Mouse (Mus musculus): ENCODE data around the gene Six5. TPM values are rescaled to one million over a fixed set of nuclear protein-coding genes. Genes with fewer than 3 reads are reported as not detected.

The Six5 gene
- 1.5 and 2.5 TPM in 2 replicates for polyA plus RNA-seq (2014; fragmentation: Nextera tagmentation; extraction: Ambion mirVana)

DNA sequence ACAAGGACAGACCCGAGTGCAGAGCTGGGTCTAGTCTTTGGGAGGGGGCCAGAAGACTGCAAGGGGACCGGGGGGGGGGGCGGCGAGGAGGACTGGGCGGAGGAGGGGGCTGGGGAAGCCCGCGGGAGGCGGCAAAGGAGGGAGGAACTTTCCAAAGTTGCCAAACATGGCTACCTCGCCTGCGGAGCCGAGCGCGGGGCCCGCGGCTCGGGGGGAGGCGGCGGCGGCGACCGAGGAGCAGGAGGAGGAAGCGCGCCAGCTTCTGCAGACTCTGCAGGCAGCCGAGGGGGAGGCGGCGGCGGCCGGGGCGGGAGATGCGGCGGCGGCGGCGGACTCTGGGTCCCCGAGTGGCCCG lies at the start of gene Six5:
Gene Six5, plus strand, starts transcription at position 124 of the 355 bp plus-strand sequence.
- Histone ChIP-seq H3K4me3 (replicated peaks; ENCODE audit: low read depth, low read length) (peak within 1 kb of the TSS; percentile 50), H3K9ac (replicated peaks; ENCODE audit: low read length) (peak within 1 kb of the TSS; percentile 54), H3K27ac (replicated peaks; ENCODE audit: low read depth, low read length) (peak within 1 kb of the TSS; percentile 75), H3K9me3 (ENCODE audit: control insufficient read depth, low read length) (no peaks in the 10 kb centered on the region), H3K4me1 (ENCODE audit: control insufficient read depth, insufficient read depth, low read length) (peaks cover 24% of the 10 kb centered on the region), H3K4me2 (ENCODE audit: low read length) (peak within 1 kb of the TSS; percentile 97), H3K27me3 (ENCODE audit: control insufficient read depth, insufficient read depth, low read length) (peaks cover 26% of the 10 kb centered on the region), H3K36me3 (ENCODE audit: control insufficient read depth, insufficient read depth, low read length) (peaks cover 24% of the 10 kb centered on the region)
- DNase-seq (peak; percentile 66), ATAC-seq (ENCODE audit: low FRiP score, low TSS enrichment) (no peak)
- under 1% methylated on average over 26 of the region's 36 CpGs for WGBS

DNA sequence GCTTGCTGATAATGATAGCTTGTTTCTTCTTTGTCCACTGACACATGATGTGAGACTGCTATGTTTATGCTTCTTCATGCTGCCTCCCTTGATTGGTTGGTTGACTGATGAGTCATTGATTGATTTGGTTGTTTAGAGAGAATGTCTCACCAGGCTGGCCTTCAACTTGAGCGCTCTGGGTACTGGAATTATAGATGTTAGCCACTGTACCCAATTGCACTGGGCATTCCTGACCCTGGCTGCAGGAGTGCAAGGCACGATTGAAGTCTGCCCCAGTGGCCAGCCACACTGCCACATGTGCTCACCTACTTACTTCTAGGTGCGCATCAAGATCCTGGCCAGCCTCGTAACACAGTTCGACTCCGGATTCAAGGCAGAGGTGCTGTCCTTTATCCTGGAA lies 49.8 kb upstream of the Six5 start:
- Histone ChIP-seq H3K9me3 (ENCODE audit: control insufficient read depth, low read length) (no peaks in the 10 kb centered on the region), H3K9ac (replicated peaks; ENCODE audit: low read length) (no peak overlapping the region), H3K27ac (replicated peaks; ENCODE audit: low read depth, low read length) (no peak overlapping the region), H3K27me3 (ENCODE audit: control insufficient read depth, insufficient read depth, low read length) (no peaks in the 10 kb centered on the region), H3K4me2 (ENCODE audit: low read length) (no peak overlapping the region), H3K36me3 (ENCODE audit: control insufficient read depth, insufficient read depth, low read length) (peaks cover 98% of the 10 kb centered on the region), H3K4me1 (ENCODE audit: control insufficient read depth, insufficient read depth, low read length) (no peaks in the 10 kb centered on the region), H3K4me3 (replicated peaks; ENCODE audit: low read depth, low read length) (no peak overlapping the region)
- WGBS: 98% methylated on average over 6 of the region's 6 CpGs
- ATAC-seq (ENCODE audit: low FRiP score, low TSS enrichment): no peak
- no peak for DNase-seq

DNA sequence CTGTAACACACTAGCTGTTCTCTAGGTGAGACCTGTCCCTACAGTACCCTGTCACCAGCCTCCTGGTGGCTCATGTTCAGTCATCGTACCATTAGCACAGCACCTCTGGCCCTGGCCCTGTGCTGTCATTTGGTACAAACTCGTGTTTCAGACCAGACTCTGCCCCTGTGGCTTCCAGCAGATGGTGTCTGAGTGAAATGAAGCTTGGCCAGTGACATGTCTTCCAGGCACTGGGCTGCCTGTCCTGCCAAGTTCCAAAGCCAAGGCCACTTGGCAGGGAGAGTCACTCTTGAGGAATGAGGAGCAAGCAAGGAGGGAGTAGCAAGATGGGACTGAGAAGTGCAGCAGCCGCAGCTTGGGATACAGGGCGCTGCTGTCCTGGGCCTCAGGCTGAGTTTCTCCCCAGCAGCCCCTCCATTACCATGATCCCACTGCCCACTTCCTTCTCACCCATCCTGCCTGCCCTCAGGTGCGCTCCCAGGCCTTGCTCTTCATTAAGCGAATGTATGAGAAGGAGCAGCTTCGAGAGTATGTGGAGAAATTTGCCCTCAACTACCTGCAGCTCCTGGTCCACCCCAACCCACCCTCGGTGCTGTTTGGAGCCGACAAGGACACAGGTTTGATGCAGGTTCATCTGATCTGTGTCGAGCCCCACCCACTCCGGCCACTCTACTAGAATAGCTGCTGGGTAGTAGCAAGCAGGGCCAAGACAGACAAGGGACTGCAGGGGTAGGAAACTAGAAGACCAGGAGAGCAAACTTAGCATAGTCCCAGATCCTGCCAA lies 47.9 kb upstream of the Six5 start:
- H3K36me3 ChIP-seq (ENCODE audit: control insufficient read depth, insufficient read depth, low read length): peaks cover 98% of the 10 kb centered on the region
- DNase-seq (no peak), ATAC-seq (ENCODE audit: low FRiP score, low TSS enrichment) (no peak)
- no peaks in the 10 kb centered on the region for H3K4me1 ChIP-seq (ENCODE audit: control insufficient read depth, insufficient read depth, low read length)
- 90% methylated on average over 11 of the region's 11 CpGs for WGBS
- no peaks in the 10 kb centered on the region for H3K9me3 ChIP-seq (ENCODE audit: control insufficient read depth, low read length)
- H3K4me2 ChIP-seq (ENCODE audit: low read length): no peak overlapping the region
- no peak overlapping the region for H3K4me3 ChIP-seq (replicated peaks; ENCODE audit: low read depth, low read length)
- no peak overlapping the region for H3K9ac ChIP-seq (replicated peaks; ENCODE audit: low read length)
- no peaks in the 10 kb centered on the region for H3K27me3 ChIP-seq (ENCODE audit: control insufficient read depth, insufficient read depth, low read length)
- no peak overlapping the region for H3K27ac ChIP-seq (replicated peaks; ENCODE audit: low read depth, low read length)

DNA sequence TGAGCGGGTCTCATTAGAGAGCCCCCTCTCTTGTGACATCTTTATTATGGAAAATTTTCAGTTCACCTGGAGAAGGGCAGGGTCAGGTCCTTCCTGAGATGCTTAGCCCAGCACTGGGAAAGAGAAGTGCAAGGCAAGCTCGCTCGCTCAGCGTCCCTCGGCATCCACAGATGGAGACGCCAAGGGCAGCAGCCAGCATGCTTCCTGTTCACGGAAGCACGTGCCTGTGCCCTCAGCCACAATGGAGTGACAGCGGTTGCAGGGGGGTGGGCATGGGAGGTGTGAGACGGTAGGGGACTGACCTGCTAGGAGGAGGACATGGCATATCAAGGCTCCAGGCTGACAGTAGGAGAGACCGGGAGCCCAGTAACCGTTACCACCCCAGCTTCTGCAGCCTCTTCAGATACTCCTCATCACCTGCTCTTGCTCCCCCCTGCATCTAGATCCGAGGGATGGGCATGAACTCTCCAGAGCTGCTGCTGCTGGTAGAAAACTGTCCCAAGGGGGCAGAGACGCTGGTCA lies 46.3 kb upstream of the Six5 start:
- 91% methylated on average over 14 of the region's 14 CpGs for WGBS

DNA sequence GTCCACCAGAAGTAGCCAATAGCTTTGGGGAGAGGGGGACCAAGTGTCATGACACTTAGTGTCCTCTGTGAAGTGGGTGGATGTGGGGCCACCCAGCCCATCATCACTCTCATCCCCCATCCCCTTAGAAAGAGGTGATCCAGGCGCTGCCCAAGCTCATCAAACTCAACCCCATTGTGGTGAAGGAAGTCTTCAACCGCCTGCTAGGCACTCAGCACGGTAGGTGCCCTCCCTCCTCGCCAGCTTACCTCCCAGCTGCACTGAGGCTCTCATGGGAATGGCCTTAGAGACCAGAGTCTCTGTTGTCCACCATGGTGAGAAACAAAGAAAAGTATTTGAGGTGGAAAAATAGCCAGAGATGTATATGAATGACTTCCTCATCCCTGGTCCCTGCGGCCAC lies 45.1 kb upstream of the Six5 start:
- Histone ChIP-seq H3K4me2 (ENCODE audit: low read length) (no peak overlapping the region), H3K36me3 (ENCODE audit: control insufficient read depth, insufficient read depth, low read length) (peaks cover 86% of the 10 kb centered on the region), H3K4me3 (replicated peaks; ENCODE audit: low read depth, low read length) (no peak overlapping the region), H3K9ac (replicated peaks; ENCODE audit: low read length) (no peak overlapping the region), H3K4me1 (ENCODE audit: control insufficient read depth, insufficient read depth, low read length) (no peaks in the 10 kb centered on the region), H3K27ac (replicated peaks; ENCODE audit: low read depth, low read length) (no peak overlapping the region), H3K27me3 (ENCODE audit: control insufficient read depth, insufficient read depth, low read length) (no peaks in the 10 kb centered on the region), H3K9me3 (ENCODE audit: control insufficient read depth, low read length) (no peaks in the 10 kb centered on the region)
- 91% methylated on average over 5 of the region's 5 CpGs for WGBS
- DNase-seq: no peak
- ATAC-seq (ENCODE audit: low FRiP score, low TSS enrichment): no peak

More for the DNA sequence above, 46.3 kb upstream of the Six5 start:
- DNase-seq: no peak
- Histone ChIP-seq H3K9ac (replicated peaks; ENCODE audit: low read length) (no peak overlapping the region), H3K4me1 (ENCODE audit: control insufficient read depth, insufficient read depth, low read length) (no peaks in the 10 kb centered on the region), H3K27ac (replicated peaks; ENCODE audit: low read depth, low read length) (no peak overlapping the region), H3K27me3 (ENCODE audit: control insufficient read depth, insufficient read depth, low read length) (no peaks in the 10 kb centered on the region), H3K9me3 (ENCODE audit: control insufficient read depth, low read length) (no peaks in the 10 kb centered on the region), H3K4me3 (replicated peaks; ENCODE audit: low read depth, low read length) (no peak overlapping the region), H3K36me3 (ENCODE audit: control insufficient read depth, insufficient read depth, low read length) (peaks cover 96% of the 10 kb centered on the region), H3K4me2 (ENCODE audit: low read length) (no peak overlapping the region)
- no peak for ATAC-seq (ENCODE audit: low FRiP score, low TSS enrichment)

DNA sequence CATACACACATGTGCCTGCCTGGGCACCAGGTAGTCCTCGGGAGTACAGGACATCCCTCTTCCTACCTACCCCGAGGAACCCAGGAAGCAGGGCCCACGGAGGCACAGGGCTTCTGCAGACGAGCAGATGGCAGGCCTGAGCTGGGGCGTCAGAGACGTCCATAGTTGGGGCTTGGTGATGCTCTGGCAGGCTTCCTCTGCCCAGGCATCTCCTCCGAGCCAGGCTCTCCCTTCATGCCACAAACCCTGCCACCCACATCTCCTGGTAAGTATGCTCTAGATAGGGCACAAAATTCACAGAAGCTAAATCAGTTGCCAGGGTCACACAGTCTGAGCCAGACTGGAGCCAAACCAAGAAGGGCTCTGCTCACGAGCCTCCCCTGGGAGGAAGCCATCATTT lies 44.2 kb upstream of the Six5 start:
- 93% methylated on average over 8 of the region's 8 CpGs for WGBS
- DNase-seq: no peak
- Histone ChIP-seq H3K9me3 (ENCODE audit: control insufficient read depth, low read length) (no peaks in the 10 kb centered on the region), H3K4me2 (ENCODE audit: low read length) (no peak overlapping the region), H3K9ac (replicated peaks; ENCODE audit: low read length) (no peak overlapping the region; the same call in 1 of the 2 replicates), H3K27me3 (ENCODE audit: control insufficient read depth, insufficient read depth, low read length) (no peaks in the 10 kb centered on the region), H3K4me3 (replicated peaks; ENCODE audit: low read depth, low read length) (no peak overlapping the region), H3K27ac (replicated peaks; ENCODE audit: low read depth, low read length) (no peak overlapping the region), H3K4me1 (ENCODE audit: control insufficient read depth, insufficient read depth, low read length) (0 out of 2 replicates have a peak, but pooled peaks cover 2% of the 10 kb centered on the region), H3K36me3 (ENCODE audit: control insufficient read depth, insufficient read depth, low read length) (peaks cover 77% of the 10 kb centered on the region)
- ATAC-seq (ENCODE audit: low FRiP score, low TSS enrichment): no peak

DNA sequence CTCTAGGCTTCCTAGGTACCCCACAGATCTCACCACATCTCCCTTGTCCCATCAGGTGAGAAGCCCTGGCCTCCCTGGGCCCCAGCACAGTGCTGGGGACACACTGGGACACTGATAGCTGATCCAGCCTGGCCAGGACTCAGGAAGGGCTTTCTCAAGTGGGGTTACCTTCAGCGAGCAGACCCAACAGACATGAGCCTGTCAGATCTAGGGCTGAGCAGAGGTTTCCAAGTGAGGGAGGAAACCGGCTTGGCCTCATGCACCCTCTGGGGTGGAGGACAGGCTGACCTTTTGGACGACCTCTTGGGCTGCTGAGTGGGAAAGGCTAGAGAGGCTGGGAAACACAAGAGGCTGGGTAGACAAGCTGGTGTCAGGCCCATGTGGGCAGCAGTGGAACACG lies 43.2 kb upstream of the Six5 start:
- Histone ChIP-seq H3K4me3 (replicated peaks; ENCODE audit: low read depth, low read length) (no peak overlapping the region), H3K4me1 (ENCODE audit: control insufficient read depth, insufficient read depth, low read length) (0 out of 2 replicates have a peak, but pooled peaks cover 2% of the 10 kb centered on the region), H3K36me3 (ENCODE audit: control insufficient read depth, insufficient read depth, low read length) (peaks cover 67% of the 10 kb centered on the region), H3K27ac (replicated peaks; ENCODE audit: low read depth, low read length) (no peak overlapping the region), H3K4me2 (ENCODE audit: low read length) (no peak overlapping the region), H3K27me3 (ENCODE audit: control insufficient read depth, insufficient read depth, low read length) (no peaks in the 10 kb centered on the region), H3K9me3 (ENCODE audit: control insufficient read depth, low read length) (no peaks in the 10 kb centered on the region), H3K9ac (replicated peaks; ENCODE audit: low read length) (no peak overlapping the region)
- no peak for ATAC-seq (ENCODE audit: low FRiP score, low TSS enrichment)
- no peak for DNase-seq
- 73% methylated on average over 4 of the region's 4 CpGs for WGBS

DNA sequence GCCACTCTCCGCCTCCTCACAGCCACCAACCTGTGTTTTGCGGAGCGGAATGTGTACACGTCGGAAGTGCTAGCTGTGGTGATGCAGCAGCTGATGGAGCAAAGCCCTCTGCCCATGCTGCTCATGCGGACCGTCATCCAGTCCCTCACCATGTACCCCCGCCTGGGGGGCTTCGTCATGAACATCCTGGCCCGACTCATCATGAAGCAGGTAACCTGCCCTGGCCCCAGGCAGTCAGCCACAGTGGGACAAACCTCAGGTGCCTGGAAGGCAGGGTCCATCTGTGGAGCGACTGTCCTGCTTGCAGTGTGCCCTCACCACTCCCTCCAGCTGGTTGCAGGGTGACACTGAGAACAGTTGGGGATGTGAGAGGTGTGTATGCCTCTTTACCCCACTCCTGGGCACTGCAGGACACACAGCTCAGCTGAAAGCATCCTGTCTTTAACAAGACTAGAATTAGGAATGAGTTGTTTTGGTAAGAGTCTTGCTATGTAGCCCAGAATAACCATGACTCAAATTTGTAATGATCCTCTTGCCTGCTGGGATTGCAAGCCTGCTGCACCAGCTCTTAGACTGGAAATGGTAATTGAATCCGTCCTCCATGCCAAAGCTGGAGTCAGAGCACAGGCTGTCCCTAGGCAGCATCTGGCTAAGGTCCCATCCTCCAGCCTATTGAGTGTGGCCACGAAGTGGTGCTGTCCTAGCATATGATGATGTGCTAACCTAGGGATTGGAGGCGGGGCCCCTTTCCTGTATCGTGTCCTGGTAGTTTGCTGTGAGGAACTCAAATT lies 41.9 kb upstream of the Six5 start:
- Histone ChIP-seq H3K4me1 (ENCODE audit: control insufficient read depth, insufficient read depth, low read length) (0 out of 2 replicates have a peak, but pooled peaks cover 2% of the 10 kb centered on the region), H3K27me3 (ENCODE audit: control insufficient read depth, insufficient read depth, low read length) (no peaks in the 10 kb centered on the region), H3K4me3 (replicated peaks; ENCODE audit: low read depth, low read length) (no peak overlapping the region), H3K9ac (replicated peaks; ENCODE audit: low read length) (no peak overlapping the region), H3K9me3 (ENCODE audit: control insufficient read depth, low read length) (no peaks in the 10 kb centered on the region), H3K4me2 (ENCODE audit: low read length) (no peak overlapping the region), H3K27ac (replicated peaks; ENCODE audit: low read depth, low read length) (0 out of 2 replicates have a peak overlapping the region, but pooled peaks have one; percentile 13), H3K36me3 (ENCODE audit: control insufficient read depth, insufficient read depth, low read length) (peaks cover 53% of the 10 kb centered on the region)
- WGBS: 89% methylated on average over 15 of the region's 15 CpGs
- ATAC-seq (ENCODE audit: low FRiP score, low TSS enrichment) (no peak), DNase-seq (no peak)
